Mouse (Mus musculus) frontal cortex, adult (tissue): ENCODE data around the gene Pax4.
A peak's percentile ranks its signal among the peaks of the same experiment; 100 is the strongest.

Experiments
- ATAC-seq: cut with Nextera tagmentation; 2 replicates; pipeline ENCODE4 v1.9.2; 2017; ENCODE audit warnings: mild to moderate bottlenecking, moderate library complexity, mixed read lengths; ENCODE audit not compliant: low TSS enrichment

Pax4 gene

DNA sequence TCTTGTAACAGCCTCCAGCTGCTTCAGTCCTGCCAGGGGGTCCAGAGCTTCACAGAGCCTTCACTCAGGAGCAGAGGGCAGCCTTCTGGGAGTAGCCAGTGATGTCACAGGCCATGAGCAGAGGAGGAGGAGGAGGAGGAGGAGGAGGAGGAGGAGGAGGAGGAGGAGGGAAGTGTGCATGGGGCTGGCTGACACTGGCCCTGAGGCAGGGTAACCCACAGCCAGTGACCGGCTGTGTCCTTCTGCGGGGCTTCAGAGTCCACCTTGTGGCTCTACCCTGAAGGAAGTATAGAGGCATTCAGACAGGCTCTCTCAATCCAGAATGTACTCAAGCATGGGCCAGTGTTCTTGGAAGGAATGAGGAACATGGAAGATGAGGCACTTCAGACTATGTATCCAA lies at the start of gene Pax4:
Gene Pax4 (minus strand): TSS at position 101 of the 400 bp plus-strand sequence.
- ATAC-seq = no peak

DNA sequence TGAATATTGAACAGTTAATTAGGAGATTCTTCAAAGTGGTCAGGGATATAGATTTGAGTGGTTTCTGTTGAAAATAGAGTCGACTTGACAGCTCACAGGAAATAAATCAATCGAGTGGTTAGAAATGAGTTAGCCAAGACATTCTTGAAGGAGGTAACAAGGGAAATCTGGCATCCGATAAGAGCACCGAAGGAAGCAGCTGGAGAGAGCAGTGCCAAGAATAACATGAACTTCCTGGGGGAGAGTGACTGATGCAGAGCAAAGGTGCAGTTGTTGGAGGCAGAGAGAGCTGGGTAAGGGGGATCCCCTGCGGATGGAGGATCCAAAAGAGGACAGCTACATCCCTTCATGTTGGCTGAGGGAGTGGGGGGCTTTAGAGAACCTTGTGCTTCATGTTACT lies 48.7 kb upstream of the Pax4 start:
- ATAC-seq = no peak

DNA sequence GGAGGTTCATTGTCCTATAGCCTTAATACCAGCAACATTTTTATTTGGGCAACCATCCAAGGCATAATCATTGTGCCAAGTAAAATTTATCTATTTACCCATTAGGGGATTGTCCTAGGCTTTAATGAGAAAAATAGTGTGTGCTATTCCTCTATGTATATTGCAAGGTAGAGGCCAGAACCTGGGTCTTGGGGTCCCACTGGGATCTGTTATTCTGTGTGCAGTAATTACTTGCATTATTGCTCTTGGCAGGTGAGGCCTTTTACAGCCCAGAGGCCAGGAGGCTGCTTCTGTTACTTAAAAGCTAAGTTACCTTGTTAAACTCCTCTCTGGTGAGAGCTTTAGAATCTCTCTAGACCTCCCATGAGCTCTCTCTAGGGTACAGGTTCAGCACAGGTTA lies 42.0 kb upstream of the Pax4 start:
- no peak for ATAC-seq

DNA sequence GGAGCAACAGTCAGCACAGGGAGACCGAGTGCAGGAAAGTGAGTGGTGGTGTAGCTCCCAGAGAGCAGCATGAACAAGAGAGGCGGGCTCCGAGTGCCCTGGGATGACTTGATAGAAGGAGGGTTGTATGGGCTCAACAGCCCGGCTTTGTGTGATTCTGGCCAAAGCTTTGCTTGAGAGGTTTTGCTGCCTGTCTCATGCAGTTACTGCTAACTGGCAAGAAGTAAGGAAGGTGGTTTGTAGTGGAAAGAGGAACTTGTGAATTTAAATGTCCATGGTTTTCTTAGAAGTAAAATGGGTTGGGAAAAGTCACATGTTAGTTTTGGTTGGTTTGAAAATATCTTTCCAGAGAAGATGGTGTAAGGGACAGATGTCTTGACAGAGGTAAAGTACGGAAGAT lies 41.5 kb upstream of the Pax4 start:
- no peak for ATAC-seq

DNA sequence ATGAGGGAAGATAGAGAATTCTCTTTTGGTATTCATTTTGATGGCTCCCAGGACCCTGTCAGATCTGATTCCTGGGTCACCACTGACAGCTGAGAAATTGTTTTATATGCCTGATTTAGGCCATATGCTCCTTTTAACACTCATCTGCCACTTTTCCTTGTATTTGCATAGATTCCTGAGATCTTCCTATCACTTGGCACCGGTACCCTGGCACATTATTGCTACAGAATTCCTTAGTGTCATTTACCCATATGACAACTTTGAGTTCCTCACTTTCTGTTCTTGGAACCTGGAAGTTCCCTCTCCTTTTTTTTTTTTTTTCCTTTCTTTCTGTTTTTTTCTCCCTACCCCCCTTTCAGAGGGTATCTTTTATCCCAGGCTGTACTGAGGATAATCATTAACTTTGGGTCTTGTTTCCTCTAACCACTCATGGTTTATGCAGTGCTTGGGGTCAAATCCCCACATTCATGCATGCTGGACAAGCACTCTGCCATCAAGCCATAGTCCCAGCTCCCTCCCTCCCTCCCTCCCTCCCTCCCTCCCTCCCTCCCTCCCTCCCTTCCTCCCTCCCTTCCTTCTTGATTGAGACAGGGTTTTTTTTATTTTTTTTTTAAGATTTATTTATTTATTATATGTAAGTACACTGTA lies 39.2 kb upstream of the Pax4 start:
- no peak for ATAC-seq

DNA sequence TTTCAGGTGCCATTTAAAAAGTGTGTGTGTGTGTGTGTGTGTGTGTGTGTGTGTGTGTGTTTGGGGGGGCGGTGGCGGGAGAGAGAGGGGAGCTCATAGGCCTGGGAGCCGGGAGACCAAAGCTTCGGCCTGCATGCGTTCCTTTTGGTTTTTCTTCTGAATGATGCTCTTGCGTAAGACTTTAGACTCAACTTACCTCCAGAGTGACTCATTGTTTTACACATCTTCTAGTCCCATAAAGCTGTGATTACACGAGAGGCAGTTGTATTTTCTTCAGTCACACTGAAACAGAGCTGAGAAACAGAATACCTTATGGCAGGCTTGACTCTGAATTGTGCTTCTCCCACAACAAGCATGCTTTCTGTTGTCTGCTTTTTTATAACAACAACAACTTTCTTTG lies 37.8 kb upstream of the Pax4 start:
- peak; percentile 83 for ATAC-seq

DNA sequence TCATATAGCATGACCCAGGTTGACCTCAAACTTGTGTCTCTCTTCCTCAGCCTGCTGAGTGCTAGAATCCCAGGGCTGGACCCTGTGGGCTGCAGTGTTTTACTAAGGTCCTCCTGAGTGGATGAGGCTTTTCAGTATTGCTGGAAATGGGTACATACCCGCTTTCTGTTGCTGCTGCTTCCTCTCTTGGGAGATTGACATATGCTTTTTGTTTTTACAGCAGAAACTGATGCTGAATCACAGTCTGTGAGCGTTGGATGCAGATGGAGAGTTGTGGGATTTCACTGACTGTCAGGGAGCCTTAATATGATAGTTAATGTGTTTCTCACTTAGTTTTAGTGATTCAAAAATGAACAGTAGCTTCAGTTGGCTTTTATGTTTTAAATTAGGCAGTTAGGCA lies 37.3 kb upstream of the Pax4 start:
- ATAC-seq = peak; percentile 48

DNA sequence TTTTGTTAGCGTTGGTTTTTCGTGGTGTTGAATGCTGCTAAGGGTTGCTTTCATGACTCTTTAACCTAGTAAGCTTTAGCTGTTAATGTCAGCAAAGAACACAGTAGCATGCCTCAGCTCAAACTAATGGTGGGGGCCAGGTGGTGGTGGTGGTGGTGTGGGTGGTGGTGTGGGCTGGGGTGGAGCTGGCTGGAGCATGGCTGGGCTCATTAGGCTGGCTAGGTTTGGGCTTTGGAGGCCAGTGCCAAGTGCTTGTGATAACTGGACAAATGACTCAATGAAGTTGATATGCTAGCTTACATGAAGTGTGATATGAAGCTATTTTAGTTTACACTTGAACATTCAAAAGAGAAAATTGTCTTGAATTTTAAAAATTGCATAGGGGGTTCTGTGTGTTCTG lies 36.9 kb upstream of the Pax4 start:
- no peak for ATAC-seq

DNA sequence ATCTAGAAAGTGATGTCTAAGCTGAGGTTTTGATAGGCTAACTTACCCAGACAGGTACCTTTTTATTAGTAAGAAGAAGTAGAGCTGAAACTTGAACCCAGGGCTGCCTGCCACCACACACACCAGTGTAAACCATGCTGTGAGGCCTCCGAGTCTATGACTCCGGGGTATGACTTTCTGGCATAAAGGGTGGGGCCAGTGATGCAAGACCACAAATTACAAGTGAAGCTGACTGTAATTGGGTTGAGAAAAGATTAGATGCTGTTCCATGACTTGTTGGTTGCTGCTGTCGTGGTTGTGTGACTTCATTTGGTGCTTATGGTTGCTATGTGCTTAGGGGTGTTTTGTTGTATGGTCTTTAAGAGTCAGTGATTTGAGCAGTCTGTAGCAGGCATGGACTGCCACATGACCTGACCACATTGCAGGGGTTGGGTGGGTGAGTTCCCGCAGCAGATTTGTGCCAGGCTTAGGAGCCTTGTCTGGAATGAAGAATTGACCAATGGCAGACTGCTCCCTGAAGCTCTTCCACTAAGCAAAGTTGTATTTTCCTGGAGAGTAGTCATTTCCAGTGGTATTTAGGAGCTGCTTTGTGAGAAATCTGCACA lies 33.7 kb upstream of the Pax4 start:
- ATAC-seq = no peak

DNA sequence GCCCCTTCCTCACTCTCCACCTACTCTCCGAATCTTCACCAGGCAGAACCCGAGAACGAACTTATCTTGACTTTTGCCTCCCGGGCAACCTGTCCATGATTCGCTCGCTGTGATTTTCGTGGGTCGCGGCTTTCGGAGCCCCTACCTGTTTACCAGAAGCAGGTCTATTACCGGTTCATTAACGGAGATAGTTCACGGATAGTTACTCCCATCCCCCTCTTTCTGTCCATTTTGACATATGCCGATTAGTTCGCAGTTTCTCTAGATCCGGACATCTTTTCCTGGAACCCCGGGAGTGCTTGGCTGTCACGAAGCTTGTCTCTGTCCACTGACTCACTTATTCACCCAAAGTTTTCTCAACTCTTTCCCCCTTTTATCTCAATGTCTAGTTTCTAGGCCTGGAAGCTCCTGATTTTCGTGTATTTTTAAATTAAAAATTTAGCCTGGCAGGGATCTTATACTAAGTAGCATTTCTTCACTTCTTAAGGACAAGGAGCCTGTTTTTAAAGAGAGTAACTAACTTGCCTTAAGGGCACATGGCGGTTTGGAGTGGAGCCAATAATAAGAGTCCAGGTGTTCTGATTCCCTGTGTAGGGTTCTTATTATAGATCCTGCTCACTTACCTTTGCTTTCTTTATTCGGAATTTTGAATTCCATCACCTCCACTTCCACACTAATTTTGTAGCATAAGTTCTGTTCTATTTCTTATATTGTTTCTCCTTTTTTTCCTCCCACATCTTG lies 31.8 kb upstream of the Pax4 start:
- no peak for ATAC-seq

DNA sequence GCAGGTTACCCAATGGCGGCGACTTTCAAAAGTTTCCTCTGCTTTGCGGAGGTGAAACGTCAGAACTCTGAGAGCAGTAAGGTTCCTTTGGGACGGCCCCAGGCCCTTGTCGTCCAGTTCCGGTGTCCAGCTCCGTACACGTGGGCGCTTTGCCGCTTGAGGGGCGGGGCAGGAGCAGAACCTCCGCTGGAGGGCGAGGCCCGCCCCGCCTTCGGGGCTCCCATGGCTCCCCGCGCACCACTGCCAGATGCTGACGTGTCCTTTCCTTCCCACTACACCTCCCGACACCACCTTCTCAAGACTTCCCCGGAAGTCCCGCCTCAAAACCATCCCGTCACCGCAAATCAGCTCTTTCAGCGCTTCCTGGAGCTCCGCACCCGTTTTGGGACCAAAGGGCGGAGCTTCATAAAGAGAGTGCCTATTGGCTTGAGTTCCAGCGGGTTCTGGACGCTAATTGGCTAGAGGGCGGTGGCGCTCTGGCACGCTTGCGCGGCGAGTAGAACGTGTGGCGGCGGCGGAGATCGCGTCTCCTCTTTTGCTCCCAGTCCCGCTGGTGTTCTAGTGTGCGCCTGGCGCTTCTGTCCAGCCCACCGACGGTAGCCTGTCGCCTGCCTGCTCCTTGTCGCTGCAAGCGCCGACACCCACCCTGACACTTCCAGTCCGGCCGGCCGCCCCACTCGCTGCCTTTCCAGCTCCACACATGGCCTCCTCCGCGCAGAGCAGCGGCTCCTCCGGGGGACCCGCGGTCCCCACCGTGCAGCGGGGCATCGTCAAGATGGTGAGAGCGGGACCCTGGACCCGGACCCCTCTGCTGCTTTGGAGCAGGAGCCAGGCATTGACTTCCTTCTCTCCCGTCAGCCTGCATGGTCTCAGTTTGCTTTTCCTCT lies 31.0 kb upstream of the Pax4 start:
- peak; percentile 97 for ATAC-seq

DNA sequence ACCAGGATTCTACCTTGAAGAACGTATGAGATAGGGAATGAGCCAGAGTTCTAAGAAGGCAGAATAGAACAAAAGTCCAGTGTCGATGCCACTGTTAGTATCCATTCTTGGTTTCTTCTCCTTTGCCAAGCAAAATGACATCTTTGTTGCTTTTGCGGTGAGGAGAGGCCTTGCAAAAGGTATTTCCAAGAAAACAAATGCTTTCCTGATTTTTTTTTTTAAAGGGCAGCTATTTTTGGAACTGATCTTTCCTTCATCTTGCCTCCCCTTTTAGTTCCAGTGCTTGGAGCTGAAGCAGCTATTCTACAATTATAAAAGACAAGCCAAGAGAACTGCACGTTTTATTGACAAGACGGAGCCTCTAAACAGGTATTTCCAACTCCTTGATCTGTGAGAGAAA lies 25.7 kb upstream of the Pax4 start, which contains the start of gene Snd1:
Gene Snd1 (plus strand): TSS at position 301 of the 400 bp plus-strand sequence.
- ATAC-seq = no peak

DNA sequence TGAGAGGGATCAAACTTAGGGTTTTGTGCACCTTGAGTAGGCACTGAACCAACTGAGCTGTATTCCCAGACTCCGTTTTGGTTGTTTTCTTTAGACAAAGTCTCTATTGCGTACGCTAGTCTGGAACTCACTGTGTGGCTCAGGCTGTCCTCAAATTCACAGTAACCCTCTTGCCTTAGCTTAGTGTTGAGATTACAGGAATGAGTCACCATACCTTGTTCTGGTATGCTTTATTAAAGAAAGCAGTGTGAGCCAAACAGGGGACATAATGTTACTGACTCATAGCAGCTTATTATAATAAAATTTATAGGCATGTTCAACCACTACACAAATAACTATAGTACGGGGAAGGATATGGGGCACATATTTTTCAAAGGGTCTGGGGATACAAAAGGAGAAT lies 25.1 kb upstream of the Pax4 start:
- no peak for ATAC-seq

DNA sequence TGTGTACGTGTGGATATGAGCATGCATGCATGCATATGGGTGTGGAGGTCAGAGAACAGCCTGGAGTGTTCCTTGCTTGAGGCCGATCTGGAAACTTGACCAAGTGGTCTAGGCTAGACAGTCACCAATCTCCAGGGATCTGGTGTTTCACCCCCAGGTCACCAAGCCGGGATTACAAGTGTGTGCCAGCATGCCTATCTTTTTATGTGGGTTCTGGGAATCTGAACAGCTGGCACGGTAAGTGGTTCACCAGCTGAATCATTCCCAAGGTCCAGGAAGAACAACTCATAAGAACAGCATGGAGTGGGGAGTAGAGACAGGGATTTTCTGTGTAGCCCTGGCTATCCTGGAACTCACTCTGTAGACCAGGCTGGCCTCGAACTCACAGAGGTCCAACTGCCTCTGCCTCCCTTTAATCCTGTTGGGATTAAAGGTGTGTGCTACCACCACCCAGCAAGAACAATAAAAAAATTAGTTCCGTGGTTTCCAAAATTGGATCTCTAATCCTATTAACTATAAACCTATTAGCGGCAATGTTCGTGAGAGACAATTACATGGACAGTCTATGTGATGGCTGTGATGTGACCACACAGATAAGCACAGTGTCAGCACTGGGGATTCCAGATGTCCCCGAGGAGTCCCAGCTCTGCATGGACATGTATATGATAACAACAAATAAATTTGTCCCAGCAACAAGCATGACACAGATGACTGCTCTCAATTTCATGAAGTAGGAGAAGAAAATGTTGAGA lies 22.3 kb upstream of the Pax4 start:
- no peak for ATAC-seq

DNA sequence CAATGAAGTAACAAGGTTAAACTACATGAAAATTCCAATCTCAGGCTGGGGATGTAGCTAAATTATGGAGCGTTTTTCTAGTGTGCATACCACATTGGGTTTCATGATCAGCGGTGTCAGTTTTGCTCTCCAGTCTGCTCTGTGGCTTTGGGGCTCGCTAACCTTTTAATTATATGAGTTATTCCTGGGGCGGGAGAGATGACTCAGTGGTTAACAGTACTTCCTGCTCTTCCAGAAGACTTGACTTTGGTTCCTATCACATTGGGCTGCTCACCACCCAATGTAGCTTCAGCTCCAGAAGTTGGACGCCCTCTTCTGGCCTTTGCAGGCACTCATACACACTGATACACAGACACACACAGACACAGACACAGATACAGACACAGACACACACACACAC lies 21.5 kb upstream of the Pax4 start:
- no peak for ATAC-seq

DNA sequence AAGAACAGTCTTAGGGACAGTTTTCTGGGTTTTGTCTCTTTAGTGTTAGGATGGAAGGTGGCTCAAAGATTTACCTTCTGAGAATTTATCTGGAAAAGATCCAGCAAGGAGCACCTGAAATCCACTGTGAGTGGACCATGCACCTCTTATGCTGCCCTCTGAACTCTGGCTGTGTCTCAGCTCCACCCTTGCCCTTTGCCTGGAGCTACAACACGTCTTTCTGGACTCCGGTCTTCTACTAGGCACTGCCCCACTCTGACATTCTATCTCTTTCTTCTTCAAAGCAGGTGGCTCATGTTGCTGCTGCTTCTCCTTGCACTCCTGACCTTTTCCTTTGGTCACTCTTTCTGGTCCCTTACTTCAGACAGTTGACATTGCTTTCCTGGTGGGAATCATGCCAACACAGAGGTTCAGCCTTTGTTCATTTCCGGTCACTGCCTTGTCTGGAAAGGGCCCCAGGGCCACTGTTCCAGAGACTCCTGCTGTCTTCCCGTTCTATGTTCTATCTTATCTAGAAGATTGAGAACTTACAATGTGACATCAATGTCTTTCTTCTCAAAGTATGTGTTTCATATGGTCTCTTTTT lies 21.0 kb upstream of the Pax4 start:
- ATAC-seq = no peak

DNA sequence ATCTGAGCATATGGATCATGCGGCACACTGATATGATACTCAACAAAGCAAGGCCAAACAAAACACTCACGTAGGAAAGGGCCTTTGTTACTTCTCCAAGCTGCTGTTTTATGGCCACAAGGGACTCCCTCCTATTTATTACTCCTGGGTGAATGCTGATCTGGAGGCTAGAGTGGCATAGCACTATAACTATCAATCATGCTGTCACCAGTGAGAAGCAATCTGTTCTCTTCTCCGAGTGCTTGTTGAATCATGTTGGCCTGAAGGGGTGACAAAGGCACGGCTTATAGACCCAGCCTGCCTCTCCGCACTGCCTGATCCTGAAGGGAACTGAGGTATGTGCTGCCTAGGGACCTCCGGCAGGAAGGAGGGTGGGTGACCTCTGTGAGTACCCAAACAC lies 15.5 kb upstream of the Pax4 start:
- ATAC-seq = no peak

DNA sequence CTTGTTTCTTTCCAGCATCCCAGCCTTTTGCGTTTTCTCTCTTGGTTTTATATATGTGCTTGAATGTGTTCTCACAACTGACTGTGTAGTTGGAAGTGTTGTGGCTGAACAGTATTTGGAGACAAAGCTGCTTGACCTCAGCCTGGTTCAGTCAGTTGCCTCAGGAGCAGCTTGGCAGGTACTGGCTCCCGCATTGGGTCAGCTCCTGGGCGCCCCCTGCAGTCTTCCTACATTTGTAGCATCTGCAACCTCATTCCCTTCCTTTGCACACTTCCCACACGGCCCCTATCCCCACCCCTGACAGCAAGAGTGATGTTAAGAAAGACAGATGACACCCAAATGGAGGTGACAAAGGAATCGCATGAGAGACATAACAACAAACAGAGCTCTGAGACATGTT lies 11.4 kb upstream of the Pax4 start:
- peak; percentile 98 for ATAC-seq

DNA sequence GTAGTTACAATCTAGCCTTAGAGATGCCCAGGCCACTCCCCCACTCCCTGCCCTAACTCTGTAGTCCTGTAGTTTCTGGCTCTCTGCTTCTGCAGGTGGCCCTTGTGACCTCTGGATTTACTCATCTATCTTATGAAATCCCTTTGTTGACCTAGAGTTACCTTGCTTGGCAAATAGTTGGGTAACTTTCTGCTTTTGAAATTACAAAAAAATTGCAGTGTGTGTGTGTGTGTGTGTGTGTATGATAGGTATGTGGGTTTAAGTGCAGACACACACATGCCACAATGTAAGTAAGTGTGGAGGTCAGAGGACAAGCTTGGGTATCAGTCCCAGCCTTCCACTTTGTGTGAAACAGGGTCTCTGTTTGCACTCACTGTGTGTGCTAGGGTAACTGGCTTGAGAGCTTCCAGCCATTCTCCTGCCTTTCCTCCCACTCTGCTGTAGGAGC lies 10.1 kb upstream of the Pax4 start:
- no peak for ATAC-seq

DNA sequence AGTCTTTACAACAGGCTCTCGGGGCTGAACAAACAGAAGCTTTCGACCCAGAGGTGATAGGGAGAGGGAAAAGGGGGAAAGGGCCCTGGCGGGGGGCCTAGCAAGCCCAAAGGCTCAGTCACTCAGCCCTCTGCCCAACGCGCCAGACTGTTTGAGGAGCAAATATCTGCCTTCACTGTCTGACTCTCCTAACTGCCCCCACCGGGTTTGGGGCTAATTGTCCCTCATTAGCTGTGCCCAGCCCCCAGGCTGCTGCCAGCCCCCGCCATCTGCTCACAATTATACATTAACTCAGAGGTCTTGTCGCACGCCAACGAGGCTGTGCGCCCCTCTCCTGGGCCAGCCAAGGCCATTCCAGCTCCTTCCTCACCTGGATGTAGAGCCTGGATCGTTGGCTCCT lies 1.8 kb upstream of the Pax4 start:
- ATAC-seq = no peak

DNA sequence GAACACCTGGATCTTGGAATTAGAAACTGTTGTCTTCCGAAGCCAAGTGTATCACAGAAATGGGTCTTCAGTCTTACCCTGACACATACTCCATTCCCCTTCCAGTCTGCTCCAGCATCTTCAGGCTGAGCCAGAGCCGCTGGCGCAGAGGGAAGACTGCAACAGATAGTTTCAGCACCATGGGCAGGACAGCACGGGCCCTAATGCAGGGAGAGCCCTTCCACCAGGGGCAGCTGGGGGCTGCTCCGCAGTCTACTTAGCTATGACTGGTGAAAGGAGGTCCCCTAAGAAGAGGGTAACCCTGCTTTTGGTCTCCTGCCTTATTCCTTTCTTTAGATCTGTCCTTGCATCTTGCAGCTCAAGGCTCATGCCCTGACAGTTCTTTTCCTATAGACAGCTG lies 1.3 kb upstream of the Pax4 start:
- ATAC-seq = no peak
